Mouse (Mus musculus): ENCODE measurements at regions not wholly inside any gene's neighbourhood (a gene's known extent, or its start where the extent isn't known, plus 50 kb on each side); places are given as distances from the start of the nearest gene placed in this dataset.

DNA sequence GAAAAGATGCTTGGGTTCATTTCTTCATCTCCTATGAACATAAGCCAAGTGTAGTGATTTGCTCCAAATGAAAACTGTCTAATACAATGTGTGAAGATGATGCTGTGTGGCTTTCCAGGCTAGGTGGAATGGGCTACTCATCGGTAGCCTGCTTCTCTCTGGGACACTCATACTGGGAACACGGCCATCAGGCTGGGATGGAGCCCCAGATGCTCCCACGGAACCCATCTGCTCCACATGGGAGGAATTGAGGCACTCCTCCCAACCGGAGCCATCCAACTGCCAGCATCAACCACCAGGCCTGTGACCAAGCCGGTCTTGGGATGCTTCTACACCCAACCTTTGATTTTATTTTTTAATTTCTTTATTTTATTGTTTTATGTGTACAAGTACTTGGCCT, 115.9 kb downstream of the Mycn start:
- TF ChIP-seq CTCF (IDR thresholded peaks at IDR 0.05; ENCODE audit: control insufficient read depth, insufficient read depth, low read length) = no peak
- no peak for TF ChIP-seq POLR2A (IDR thresholded peaks at IDR 0.05; ENCODE audit: borderline replicate concordance, control insufficient read depth, low read depth, low read length)
